Mouse (Mus musculus) heart, postnatal 0 days (tissue): ENCODE data around the gene Dnhd1.
A peak's percentile ranks its signal among the peaks of the same experiment; 100 is the strongest.

ENCODE experiments used
- CTCF ChIP-seq: IDR thresholded peaks from 2 replicates; pipeline ENCODE4 v1.5.1; 2016; ENCODE audit warnings: antibody characterized with exemption, control low read depth, low read depth
- EP300 ChIP-seq: IDR thresholded peaks from 2 replicates; pipeline ENCODE4 v1.6.1; 2016; ENCODE audit warnings: antibody characterized with exemption, low read depth

- TF ChIP-seq CTCF (peak; percentile 94), EP300 (no peak)
Measured at GRCm38 (mm10) chr7:105726144-105726979, 75.7 kb downstream of the Dnhd1 start.
